Mouse (Mus musculus) limb, embryonic 10.5 days (tissue): ENCODE data around the gene Hmgn3. TPM values are rescaled to one million over a fixed set of nuclear protein-coding genes. Genes with fewer than 3 reads are reported as not detected.
"Not testable (repeated sequence)": the region's sequence is repeated elsewhere in the genome, so short reads cannot be mapped to it uniquely, and the experiment has no call there.

ENCODE experiments used
- DNase-seq: peaks from one replicate; pipeline ENCODE4 v3.0.0-alpha.2; 2017; ENCODE audit warnings: low spot score
- H3K27ac ChIP-seq: fragments of 300-500 bp; sonication (generic); 2 replicates; pipeline ENCODE4 v1.5.1; 2016; ENCODE audit warnings: mild to moderate bottlenecking
- H3K27me3 ChIP-seq: fragments of 300-500 bp; sonication (generic); 2 replicates; pipeline ENCODE4 v1.6.1; 2016; ENCODE audit warnings: low read depth, mild to moderate bottlenecking; ENCODE audit not compliant: poor library complexity, severe bottlenecking
- H3K36me3 ChIP-seq: fragments of 300-500 bp; sonication (generic); 2 replicates; pipeline ENCODE4 v1.6.1; 2016; ENCODE audit warnings: mild to moderate bottlenecking, moderate library complexity
- H3K4me1 ChIP-seq: fragments of 300-500 bp; sonication (generic); 2 replicates; pipeline ENCODE4 v1.6.1; 2016
- H3K4me3 ChIP-seq: fragments of 300-500 bp; sonication (generic); 2 replicates; pipeline ENCODE4 v1.5.1; 2016; ENCODE audit warnings: mild to moderate bottlenecking, moderate library complexity
- H3K9me3 ChIP-seq: fragments of 300-500 bp; sonication (generic); replicated peaks from 2 replicates; pipeline ENCODE4 v1.6.1; 2016; ENCODE audit warnings: mild to moderate bottlenecking
- WGBS: fragments of 180-500 bp; shearing (Covaris S2); methylation state at CpG from one replicate; pipeline ENCODE4 v1.1.7; 2016; 5-methylcytosine and 5-hydroxymethylcytosine counted together
- polyA plus RNA-seq: library from polyadenylated mRNA; unstranded; fragments of >200 nt; fragmentation: Nextera tagmentation; extraction: Ambion mirVana; gene quantifications from 2 replicates; pipeline ENCODE4 v1.2.1, GENCODE M21; 2016

Gene Hmgn3
- polyA plus RNA-seq, result 83.1 and 116 TPM in 2 replicates

DNA sequence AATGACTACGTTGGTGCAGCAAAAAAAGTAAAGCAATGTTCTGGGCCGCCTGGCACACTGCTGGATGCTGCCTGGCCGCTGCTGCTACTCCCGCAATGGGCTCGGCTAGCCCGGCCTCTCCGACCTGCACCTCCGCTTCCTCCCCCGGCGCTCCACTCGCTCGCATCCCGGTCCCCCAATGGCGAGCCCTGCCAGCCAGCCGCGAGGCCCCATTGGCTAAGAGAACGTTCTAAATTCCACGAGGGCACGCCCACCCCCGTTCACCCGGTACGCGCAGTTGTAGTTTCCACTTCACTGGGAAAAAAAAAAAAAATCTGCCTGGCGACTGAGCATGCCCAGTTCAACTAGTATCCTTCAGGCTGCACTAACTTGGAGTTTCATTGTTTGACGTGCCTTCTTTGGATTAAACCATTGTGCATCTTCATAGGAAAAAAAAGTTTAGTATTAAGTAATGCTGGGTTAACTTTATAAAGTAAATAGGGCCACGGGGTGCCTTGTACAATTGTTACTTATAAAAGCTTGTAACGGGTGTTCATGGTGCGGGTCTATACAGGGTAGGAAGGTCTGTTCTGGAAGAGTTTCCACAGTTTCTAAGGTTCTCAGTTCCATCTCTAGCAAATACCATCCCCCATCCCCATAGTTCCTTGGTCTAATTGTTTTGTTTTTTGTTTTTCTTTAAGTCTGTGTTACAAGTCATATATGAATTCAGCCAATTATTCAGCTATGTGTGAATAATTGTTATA lies at the start of gene Hmgn3:
Gene Hmgn3 (minus strand): TSS at position 240 of the 743 bp plus-strand sequence.
- peak; percentile 91 for DNase-seq
- Histone ChIP-seq H3K36me3 (no peaks in the 10 kb centered on the region), H3K27ac (peak within 1 kb of the TSS; percentile 85), H3K9me3 (no peaks in the 10 kb centered on the region), H3K4me3 (peak within 1 kb of the TSS; percentile 77), H3K27me3 (no peaks in the 10 kb centered on the region), H3K4me1 (peaks cover 6% of the 10 kb centered on the region)
- 10% methylated on average over 28 of the region's 28 CpGs for WGBS

DNA sequence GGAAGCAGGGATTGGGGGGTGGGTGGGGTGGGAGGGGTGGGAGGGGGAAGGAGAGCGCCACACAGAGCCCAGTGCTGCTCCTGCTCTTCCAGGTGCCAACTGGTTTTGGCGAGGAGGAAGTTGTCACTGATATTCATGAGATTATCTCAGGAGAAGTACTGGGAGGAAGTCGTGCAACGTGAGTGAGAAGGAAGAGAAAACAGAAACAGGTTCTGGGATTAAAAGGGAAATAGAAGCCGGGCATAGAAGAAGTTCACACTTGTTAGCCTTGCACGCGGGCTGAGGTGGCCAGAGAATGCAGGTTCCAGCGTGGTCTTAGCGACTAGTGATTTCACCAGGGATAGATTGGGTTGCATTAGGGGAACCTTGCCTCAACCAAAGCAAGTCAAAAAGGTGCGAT lies 49.3 kb upstream of the Hmgn3 start:
- Histone ChIP-seq H3K4me1 (peaks cover 12% of the 10 kb centered on the region), H3K27me3 (no peaks in the 10 kb centered on the region), H3K9me3 (no peaks in the 10 kb centered on the region), H3K27ac (no peak overlapping the region), H3K36me3 (no peaks in the 10 kb centered on the region), H3K4me3 (no peak overlapping the region)
- 88% methylated on average over 10 of the region's 10 CpGs for WGBS
- no peak for DNase-seq

DNA sequence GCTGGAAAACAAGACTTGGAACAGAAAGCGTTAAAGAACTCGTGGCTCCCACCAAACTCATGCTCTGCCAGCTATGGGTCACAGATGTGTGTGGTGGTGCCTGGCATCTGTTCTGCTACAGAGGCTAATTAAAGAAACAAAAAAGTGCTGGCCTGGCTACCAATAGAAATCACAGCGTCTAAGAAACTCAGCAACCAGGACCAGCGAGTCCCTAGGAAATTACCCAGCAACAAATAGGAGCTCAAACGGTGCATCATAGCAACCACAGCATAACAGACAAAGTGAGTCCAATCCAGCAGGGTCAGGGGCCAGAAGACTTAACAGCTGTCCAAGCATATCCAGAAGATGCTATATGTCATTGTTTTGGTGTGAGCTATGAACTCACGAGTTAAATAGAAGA lies 48.5 kb upstream of the Hmgn3 start:
- 61% methylated on average over 6 of the region's 6 CpGs for WGBS
- Histone ChIP-seq H3K27me3 (no peaks in the 10 kb centered on the region), H3K36me3 (no peaks in the 10 kb centered on the region), H3K4me1 (peaks cover 12% of the 10 kb centered on the region), H3K9me3 (no peaks in the 10 kb centered on the region), H3K27ac (no peak overlapping the region), H3K4me3 (no peak overlapping the region)
- no peak for DNase-seq

DNA sequence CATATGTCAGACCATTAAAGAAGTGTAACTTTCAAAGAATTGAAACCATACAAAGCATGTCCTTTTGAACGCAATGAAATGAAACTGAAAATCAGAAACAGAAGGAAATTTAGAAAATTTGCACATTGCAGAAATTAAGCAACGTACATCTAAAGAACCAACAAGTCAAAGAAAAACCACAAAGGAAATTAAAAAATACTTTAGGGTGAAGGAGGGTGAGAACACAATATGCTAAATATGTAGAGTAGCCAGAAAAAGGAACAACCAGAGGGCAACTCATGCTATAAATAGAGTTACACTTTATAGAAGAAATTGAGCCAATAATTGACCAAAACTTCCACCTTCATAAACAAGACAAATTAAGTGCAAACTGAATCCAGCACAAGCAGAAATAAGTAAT lies 41.3 kb upstream of the Hmgn3 start:
- no peaks in the 10 kb centered on the region for H3K4me1 ChIP-seq
- DNase-seq, result no peak
- H3K4me3 ChIP-seq, result no peak overlapping the region
- no peaks in the 10 kb centered on the region for H3K27me3 ChIP-seq
- whole genome bisulfite sequencing, result 66% methylated on average over 2 of the region's 2 CpGs
- no peaks in the 10 kb centered on the region for H3K9me3 ChIP-seq
- no peak overlapping the region for H3K27ac ChIP-seq
- no peaks in the 10 kb centered on the region for H3K36me3 ChIP-seq

DNA sequence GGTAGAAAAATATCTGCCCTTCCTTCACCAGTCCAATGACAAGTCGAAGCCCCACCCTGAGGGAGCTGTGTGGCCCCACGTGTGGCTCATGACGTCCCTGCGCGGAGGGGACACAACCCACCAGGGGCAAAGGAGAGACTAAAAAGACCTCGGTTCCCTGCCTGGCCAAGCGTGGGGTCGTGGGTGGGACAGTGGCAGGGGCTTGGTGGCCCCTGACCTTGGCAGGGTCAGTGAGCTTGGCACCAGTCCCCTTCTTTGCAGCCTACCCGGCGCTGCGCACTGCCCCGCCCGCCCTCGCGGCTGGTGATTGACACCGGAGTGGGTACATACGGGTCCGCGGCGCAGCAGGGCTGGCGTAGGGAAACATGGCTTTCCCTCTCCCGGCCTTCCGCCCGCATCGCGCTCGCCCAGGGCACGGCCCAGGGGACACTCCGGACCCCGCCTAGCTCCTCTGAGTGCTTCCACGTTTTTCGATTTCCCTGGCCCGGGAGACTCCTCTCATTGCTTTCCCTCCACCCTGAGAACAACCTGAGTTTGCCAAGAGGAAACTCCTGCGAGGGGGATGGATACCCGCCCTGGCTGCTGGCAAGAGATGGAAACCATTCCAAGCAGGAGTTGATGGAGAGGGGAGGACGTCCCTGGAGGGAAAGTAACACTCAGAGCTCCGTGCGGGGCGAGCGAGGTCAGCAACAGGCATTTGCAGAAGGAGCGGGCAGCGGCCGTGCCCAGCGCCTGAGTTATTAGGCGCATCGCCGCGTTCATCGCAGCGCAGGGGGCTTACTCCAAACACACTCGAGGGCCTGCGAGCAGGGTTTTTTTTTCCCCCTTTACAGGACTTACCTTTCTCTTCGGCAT lies 667 bp downstream of the Hmgn3 start:
- Histone ChIP-seq H3K27ac (peak overlapping the region; percentile 85), H3K9me3 (no peaks in the 10 kb centered on the region), H3K36me3 (peaks cover 2% of the 10 kb centered on the region; the same call in 1 of the 2 replicates), H3K27me3 (no peaks in the 10 kb centered on the region), H3K4me3 (peak overlapping the region; percentile 77), H3K4me1 (peaks cover 6% of the 10 kb centered on the region)
- WGBS, result 5% methylated on average over 50 of the region's 53 CpGs
- DNase-seq, result peak; percentile 79

DNA sequence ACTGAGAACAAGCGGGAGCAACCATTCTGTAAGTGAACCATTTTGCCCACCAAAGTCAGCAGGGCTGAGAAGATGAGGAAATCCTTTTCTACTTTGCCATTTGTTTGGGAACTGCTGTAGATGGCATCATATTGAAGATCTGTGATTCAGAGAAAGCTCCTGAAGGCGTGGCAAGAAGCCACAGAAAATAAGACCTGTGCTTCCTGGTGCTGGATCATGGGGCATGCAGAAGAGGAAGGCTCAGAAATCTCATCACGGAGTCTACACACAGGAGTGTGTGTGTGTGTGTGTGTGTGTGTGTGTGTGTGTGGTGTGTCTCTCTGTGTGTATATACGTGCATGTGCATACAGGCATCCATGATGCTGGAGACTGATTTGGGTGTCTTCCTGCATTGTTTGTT lies 16.7 kb downstream of the Hmgn3 start:
- Histone ChIP-seq H3K27me3 (no peaks in the 10 kb centered on the region), H3K4me3 (no peak overlapping the region), H3K36me3 (no peaks in the 10 kb centered on the region), H3K9me3 (no peaks in the 10 kb centered on the region), H3K27ac (no peak overlapping the region), H3K4me1 (peaks cover 7% of the 10 kb centered on the region)
- no peak for DNase-seq
- WGBS, result 94% methylated on average over 4 of the region's 4 CpGs

DNA sequence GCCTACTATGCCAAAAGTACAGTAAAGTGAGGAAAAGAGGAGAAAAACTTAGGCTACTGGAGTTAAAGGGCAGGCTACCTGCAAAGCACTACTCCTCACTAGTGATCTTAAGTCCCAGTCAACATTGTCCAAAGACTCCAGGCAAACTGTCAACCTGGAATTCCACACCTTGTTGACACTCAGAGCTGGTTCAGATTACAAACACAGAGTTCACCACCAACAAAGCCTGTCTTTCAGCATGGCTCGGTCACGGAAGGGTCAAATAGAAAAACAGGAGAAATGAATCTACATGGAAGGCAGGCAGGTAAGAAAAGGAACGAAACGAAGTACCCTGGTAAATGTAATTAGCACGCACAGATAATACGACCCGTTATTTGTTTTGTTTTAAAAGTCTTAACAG lies 18.6 kb downstream of the Hmgn3 start:
- peaks cover 1% of the 10 kb centered on the region; the same call in 1 of the 2 replicates for H3K36me3 ChIP-seq
- H3K4me3 ChIP-seq, result no peak overlapping the region
- peaks cover 7% of the 10 kb centered on the region for H3K4me1 ChIP-seq
- H3K27me3 ChIP-seq, result no peaks in the 10 kb centered on the region
- H3K27ac ChIP-seq, result no peak overlapping the region
- no peaks in the 10 kb centered on the region for H3K9me3 ChIP-seq
- DNase-seq, result no peak
- 61% methylated on average over 7 of the region's 7 CpGs for WGBS

DNA sequence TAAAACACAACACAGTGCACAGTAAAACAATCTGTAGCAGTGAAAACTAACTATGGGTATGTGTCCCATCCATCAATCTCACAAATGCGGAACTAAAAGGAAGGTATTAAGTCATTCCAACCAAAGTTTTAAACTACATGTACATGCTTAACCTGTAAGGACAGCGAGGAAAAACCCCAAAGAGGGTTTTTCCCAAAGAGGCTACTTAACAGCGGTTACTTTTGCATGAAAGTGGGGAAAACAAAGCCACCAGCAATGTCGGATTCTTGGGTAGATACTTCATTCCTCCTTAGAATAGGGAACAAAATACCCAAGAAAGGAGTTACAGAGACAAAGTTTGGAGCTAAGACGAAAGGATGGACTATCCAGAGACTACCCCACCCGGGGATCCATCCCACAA lies 20.0 kb downstream of the Hmgn3 start:
- H3K27ac ChIP-seq, DNase-seq, H3K9me3 ChIP-seq, H3K36me3 ChIP-seq, H3K4me3 ChIP-seq, H3K4me1 ChIP-seq, H3K27me3 ChIP-seq: not testable (repeated sequence)
- WGBS, result 94% methylated on average over 6 of the region's 6 CpGs

DNA sequence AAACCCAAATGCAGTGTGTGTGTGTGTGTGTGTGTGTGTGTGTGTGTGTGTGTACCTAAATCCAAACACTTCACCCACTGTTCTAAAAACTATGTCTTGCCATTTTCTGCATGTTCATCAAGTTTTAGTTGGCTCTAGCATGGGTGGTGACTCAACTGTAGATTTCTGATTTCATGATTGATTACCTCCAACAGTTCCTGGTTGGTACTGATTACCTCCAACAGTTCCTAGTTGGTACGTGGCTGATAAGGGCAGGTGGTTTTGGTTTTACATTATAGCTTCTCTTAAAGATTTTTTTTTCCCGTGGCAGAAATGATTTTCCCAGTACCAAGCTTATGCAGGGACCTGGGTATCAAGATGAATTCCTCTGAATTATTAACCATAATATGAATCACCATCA lies 27.3 kb downstream of the Hmgn3 start:
- Histone ChIP-seq H3K27ac (no peak overlapping the region), H3K4me3 (no peak overlapping the region), H3K9me3 (no peaks in the 10 kb centered on the region), H3K27me3 (no peaks in the 10 kb centered on the region), H3K36me3 (peaks cover 3% of the 10 kb centered on the region; the same call in 1 of the 2 replicates), H3K4me1 (no peaks in the 10 kb centered on the region)
- 71% methylated on average over 2 of the region's 2 CpGs for WGBS
- DNase-seq, result no peak

DNA sequence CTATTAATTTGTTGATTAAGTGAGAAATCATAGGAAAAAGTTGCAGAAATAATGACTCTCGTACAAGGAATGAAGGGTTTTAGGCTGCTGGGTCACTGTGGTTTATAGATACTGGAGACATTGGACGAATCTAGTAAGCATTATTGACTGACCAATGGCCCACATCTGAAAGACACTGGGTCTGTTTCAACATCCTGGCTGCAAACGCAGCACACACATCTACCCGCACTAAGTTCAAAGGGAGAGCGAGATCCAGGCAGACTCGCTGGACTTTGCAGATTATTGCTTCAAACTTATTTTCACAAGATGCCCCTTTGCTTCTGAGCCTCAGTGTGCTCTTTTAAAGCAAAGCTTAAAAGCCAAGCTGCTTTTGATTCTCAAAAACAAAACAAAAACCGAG lies 29.0 kb downstream of the Hmgn3 start:
- Histone ChIP-seq H3K27me3 (no peaks in the 10 kb centered on the region), H3K4me3 (no peak overlapping the region), H3K27ac (no peak overlapping the region), H3K4me1 (peaks cover 6% of the 10 kb centered on the region), H3K9me3 (no peaks in the 10 kb centered on the region), H3K36me3 (no peaks in the 10 kb centered on the region)
- WGBS, result 90% methylated on average over 7 of the region's 7 CpGs
- DNase-seq, result no peak

DNA sequence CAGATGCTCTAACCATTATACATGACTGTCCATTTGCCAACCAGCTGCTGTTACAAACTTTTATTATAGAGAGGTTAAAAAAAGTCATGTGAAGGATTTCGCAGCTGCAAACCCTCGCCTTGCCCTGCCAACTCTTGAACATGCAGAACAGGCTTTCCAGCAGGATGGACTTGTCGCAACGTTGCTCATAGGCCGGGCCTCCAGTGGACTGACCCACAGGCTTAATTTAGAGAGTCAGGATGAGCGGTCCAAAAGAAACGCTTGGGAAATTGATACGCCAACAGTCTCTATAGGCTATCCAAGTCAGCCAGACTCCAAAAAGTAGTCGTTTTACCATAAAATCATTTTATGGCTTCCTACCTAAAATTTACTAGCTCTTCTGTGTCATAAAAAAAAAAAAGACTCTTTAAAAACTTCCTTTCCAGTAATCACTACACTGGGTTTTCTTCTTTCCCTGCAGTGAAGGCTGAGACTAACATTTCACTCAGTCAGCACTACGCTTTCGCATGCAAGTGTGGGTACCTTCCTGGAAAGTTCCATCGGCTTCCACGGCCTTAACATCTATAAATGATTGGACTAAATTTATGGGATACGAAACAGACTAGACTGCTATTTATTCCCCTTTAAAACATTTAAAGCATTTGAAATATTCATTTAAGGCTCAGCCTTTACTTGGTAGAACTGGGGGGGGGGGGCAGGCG lies 29.6 kb downstream of the Hmgn3 start:
- no peak overlapping the region for H3K4me3 ChIP-seq
- DNase-seq, result no peak
- H3K27ac ChIP-seq, result no peak overlapping the region
- 90% methylated on average over 15 of the region's 15 CpGs for WGBS
- no peaks in the 10 kb centered on the region for H3K36me3 ChIP-seq
- peaks cover 11% of the 10 kb centered on the region for H3K4me1 ChIP-seq
- H3K9me3 ChIP-seq, result no peaks in the 10 kb centered on the region
- H3K27me3 ChIP-seq, result no peaks in the 10 kb centered on the region

DNA sequence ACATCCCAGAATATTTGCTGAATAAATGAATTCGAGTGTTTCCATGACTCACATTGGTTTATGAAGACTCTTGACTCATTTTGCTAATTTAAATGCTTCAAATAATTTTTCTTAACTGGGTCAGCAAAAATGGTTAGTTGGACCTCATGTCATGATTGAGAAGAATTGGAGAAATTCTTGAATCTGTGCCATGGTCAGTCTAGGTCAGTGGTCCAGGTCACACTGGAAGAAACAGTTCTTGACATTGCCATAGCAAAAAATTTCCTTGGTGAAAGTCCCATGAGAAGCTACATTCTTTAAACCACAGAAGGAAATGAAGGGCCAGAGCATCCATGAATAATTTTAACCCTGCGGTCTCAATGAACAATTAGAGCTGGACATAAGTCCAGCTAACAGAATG lies 30.8 kb downstream of the Hmgn3 start:
- Histone ChIP-seq H3K27ac (no peak overlapping the region), H3K4me3 (no peak overlapping the region), H3K36me3 (no peaks in the 10 kb centered on the region), H3K27me3 (no peaks in the 10 kb centered on the region), H3K9me3 (no peaks in the 10 kb centered on the region), H3K4me1 (peaks cover 19% of the 10 kb centered on the region)
- WGBS, result 93% methylated on average over 2 of the region's 2 CpGs
- DNase-seq, result no peak

DNA sequence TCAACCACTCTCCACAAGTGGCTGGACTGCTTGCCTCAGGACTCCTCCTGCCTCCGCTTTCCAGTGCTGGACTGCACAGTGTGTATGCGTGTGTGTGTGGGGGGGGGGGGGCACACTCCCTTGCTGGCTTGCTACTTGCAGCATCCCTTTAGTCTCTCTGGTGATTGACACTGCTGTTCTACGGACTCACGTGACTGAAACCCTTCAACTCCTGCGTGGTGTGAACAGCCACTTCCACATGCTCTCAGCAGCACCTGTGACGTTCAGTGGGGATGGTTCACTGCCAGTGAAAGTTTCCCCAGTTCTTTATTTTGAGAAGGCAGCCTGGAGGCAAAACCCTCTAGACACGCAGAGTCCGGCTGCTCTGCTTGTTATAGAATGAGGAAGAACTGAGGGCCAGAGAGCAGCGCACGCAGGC lies 32.7 kb downstream of the Hmgn3 start:
- H3K4me1 ChIP-seq, result peaks cover 23% of the 10 kb centered on the region
- WGBS, result 86% methylated on average over 10 of the region's 10 CpGs
- no peaks in the 10 kb centered on the region for H3K36me3 ChIP-seq
- no peaks in the 10 kb centered on the region for H3K27me3 ChIP-seq
- no peaks in the 10 kb centered on the region for H3K9me3 ChIP-seq
- no peak for DNase-seq
- no peak overlapping the region for H3K27ac ChIP-seq
- H3K4me3 ChIP-seq, result no peak overlapping the region
